Mouse (Mus musculus): ENCODE measurements around the gene Nup153. TPM values are rescaled to one million over a fixed set of nuclear protein-coding genes. Genes with fewer than 3 reads are reported as not detected.

Nup153 gene
- polyA plus RNA-seq (2015; fragmentation: Nextera tagmentation; extraction: Ambion mirVana): 20.5 and 21.8 TPM in 2 replicates

GRCm38 (mm10) chr13:46727837-46728268 lies at the start of gene Nup153:
Nup153 (minus strand) TSS chr13:46727940.
- no peaks in the 10 kb centered on the region for H3K27me3 ChIP-seq
- peak within 1 kb of the TSS; percentile 86 for H3K9ac ChIP-seq
- peak; percentile 92 for ATAC-seq (ENCODE audit: insufficient number of reproducible peaks, low FRiP score, low TSS enrichment, low read depth)
- peak within 1 kb of the TSS; percentile 96 for H3K27ac ChIP-seq (replicated peaks)
- no peaks in the 10 kb centered on the region for H3K36me3 ChIP-seq
- peak within 1 kb of the TSS; percentile 89 for H3K4me3 ChIP-seq (replicated peaks)
- WGBS: under 1% methylated on average over 49 of the region's 51 CpGs
- H3K9me3 ChIP-seq (replicated peaks): no peaks in the 10 kb centered on the region
- peaks cover 12% of the 10 kb centered on the region for H3K4me1 ChIP-seq
- peak within 1 kb of the TSS; percentile 59 for H3K4me2 ChIP-seq (replicated peaks)

- Histone ChIP-seq H3K4me3 (replicated peaks) (no peak overlapping the region), H3K4me1 (no peaks in the 10 kb centered on the region), H3K9me3 (replicated peaks) (no peaks in the 10 kb centered on the region), H3K4me2 (replicated peaks) (no peak overlapping the region), H3K27ac (replicated peaks) (no peak overlapping the region), H3K36me3 (peaks cover 37% of the 10 kb centered on the region), H3K9ac (no peak overlapping the region), H3K27me3 (no peaks in the 10 kb centered on the region)
- ATAC-seq (ENCODE audit: insufficient number of reproducible peaks, low FRiP score, low TSS enrichment, low read depth): no peak
- 71% methylated on average over 3 of the region's 3 CpGs for WGBS
These were observed 49.7 kb upstream of the Nup153 start for GRCm38 (mm10) chr13:46777461-46777860.

GRCm38 (mm10) chr13:46776636-46777305 lies 49.0 kb upstream of the Nup153 start:
- H3K27ac ChIP-seq (replicated peaks): no peak overlapping the region

GRCm38 (mm10) chr13:46774998-46775397 lies 47.3 kb upstream of the Nup153 start:
- WGBS: 91% methylated on average over 5 of the region's 5 CpGs
- Histone ChIP-seq H3K4me3 (replicated peaks) (no peak overlapping the region), H3K4me1 (no peaks in the 10 kb centered on the region), H3K36me3 (peaks cover 60% of the 10 kb centered on the region), H3K27ac (replicated peaks) (no peak overlapping the region), H3K4me2 (replicated peaks) (no peak overlapping the region), H3K9ac (no peak overlapping the region), H3K27me3 (no peaks in the 10 kb centered on the region), H3K9me3 (replicated peaks) (no peaks in the 10 kb centered on the region)
- ATAC-seq (ENCODE audit: insufficient number of reproducible peaks, low FRiP score, low TSS enrichment, low read depth): no peak

More at GRCm38 (mm10) chr13:46776636-46777305, 49.0 kb upstream of the Nup153 start:
- Histone ChIP-seq H3K4me2 (replicated peaks) (no peak overlapping the region), H3K4me3 (replicated peaks) (no peak overlapping the region), H3K9me3 (replicated peaks) (no peaks in the 10 kb centered on the region), H3K27me3 (no peaks in the 10 kb centered on the region), H3K9ac (no peak overlapping the region), H3K4me1 (no peaks in the 10 kb centered on the region), H3K36me3 (peaks cover 44% of the 10 kb centered on the region)
- ATAC-seq (ENCODE audit: insufficient number of reproducible peaks, low FRiP score, low TSS enrichment, low read depth): no peak
- 66% methylated on average over 14 of the region's 14 CpGs for WGBS

GRCm38 (mm10) chr13:46772581-46772980 lies 44.8 kb upstream of the Nup153 start:
- Histone ChIP-seq H3K9ac (no peak overlapping the region), H3K4me2 (replicated peaks) (no peak overlapping the region), H3K9me3 (replicated peaks) (no peaks in the 10 kb centered on the region), H3K4me1 (no peaks in the 10 kb centered on the region), H3K27me3 (no peaks in the 10 kb centered on the region), H3K4me3 (replicated peaks) (no peak overlapping the region), H3K27ac (replicated peaks) (no peak overlapping the region), H3K36me3 (peaks cover 73% of the 10 kb centered on the region)
- WGBS: 97% methylated on average over 13 of the region's 13 CpGs
- ATAC-seq (ENCODE audit: insufficient number of reproducible peaks, low FRiP score, low TSS enrichment, low read depth): no peak

GRCm38 (mm10) chr13:46765361-46765760 lies 37.6 kb upstream of the Nup153 start:
- Histone ChIP-seq H3K9me3 (replicated peaks) (no peaks in the 10 kb centered on the region), H3K9ac (no peak overlapping the region), H3K27me3 (no peaks in the 10 kb centered on the region), H3K4me1 (no peaks in the 10 kb centered on the region), H3K4me2 (replicated peaks) (no peak overlapping the region), H3K27ac (replicated peaks) (no peak overlapping the region), H3K36me3 (peaks cover 56% of the 10 kb centered on the region), H3K4me3 (replicated peaks) (no peak overlapping the region)
- no peak for ATAC-seq (ENCODE audit: insufficient number of reproducible peaks, low FRiP score, low TSS enrichment, low read depth)
- 88% methylated on average over 2 of the region's 2 CpGs for WGBS

- Histone ChIP-seq H3K9me3 (replicated peaks) (no peaks in the 10 kb centered on the region), H3K4me2 (replicated peaks) (no peak overlapping the region), H3K9ac (no peak overlapping the region), H3K36me3 (peaks cover 50% of the 10 kb centered on the region), H3K4me3 (replicated peaks) (no peak overlapping the region), H3K27ac (replicated peaks) (no peak overlapping the region), H3K27me3 (no peaks in the 10 kb centered on the region), H3K4me1 (no peaks in the 10 kb centered on the region)
- 84% methylated on average over 9 of the region's 9 CpGs for WGBS
- no peak for ATAC-seq (ENCODE audit: insufficient number of reproducible peaks, low FRiP score, low TSS enrichment, low read depth)
These were observed 35.5 kb upstream of the Nup153 start for GRCm38 (mm10) chr13:46763210-46763609.

- Histone ChIP-seq H3K27ac (replicated peaks) (peak overlapping the region; percentile 65; the same call in 1 of the 2 replicates), H3K36me3 (peaks cover 37% of the 10 kb centered on the region; the same call in 1 of the 2 replicates)
These were observed 33.2 kb upstream of the Nup153 start for GRCm38 (mm10) chr13:46760921-46761320.

GRCm38 (mm10) chr13:46759281-46759809 lies 31.6 kb upstream of the Nup153 start:
- Histone ChIP-seq H3K4me1 (no peaks in the 10 kb centered on the region), H3K36me3 (peaks cover 37% of the 10 kb centered on the region; the same call in 1 of the 2 replicates), H3K4me2 (replicated peaks) (no peak overlapping the region), H3K9me3 (replicated peaks) (no peaks in the 10 kb centered on the region), H3K27ac (replicated peaks) (no peak overlapping the region), H3K27me3 (no peaks in the 10 kb centered on the region), H3K4me3 (replicated peaks) (no peak overlapping the region), H3K9ac (no peak overlapping the region)
- 72% methylated on average over 8 of the region's 8 CpGs for WGBS
- no peak for ATAC-seq (ENCODE audit: insufficient number of reproducible peaks, low FRiP score, low TSS enrichment, low read depth)

More at GRCm38 (mm10) chr13:46760921-46761320, 33.2 kb upstream of the Nup153 start:
- Histone ChIP-seq H3K9ac (no peak overlapping the region), H3K27me3 (no peaks in the 10 kb centered on the region), H3K4me1 (no peaks in the 10 kb centered on the region), H3K9me3 (replicated peaks) (no peaks in the 10 kb centered on the region), H3K4me3 (replicated peaks) (no peak overlapping the region), H3K4me2 (replicated peaks) (no peak overlapping the region)
- 33% methylated on average over 6 of the region's 6 CpGs for WGBS
- 0 out of 2 replicates have a peak, but pooled peaks have one; percentile 51 for ATAC-seq (ENCODE audit: insufficient number of reproducible peaks, low FRiP score, low TSS enrichment, low read depth)

GRCm38 (mm10) chr13:46758627-46759026 lies 30.9 kb upstream of the Nup153 start:
- Histone ChIP-seq H3K36me3 (peaks cover 37% of the 10 kb centered on the region; the same call in 1 of the 2 replicates), H3K9me3 (replicated peaks) (no peaks in the 10 kb centered on the region), H3K4me1 (no peaks in the 10 kb centered on the region), H3K27ac (replicated peaks) (no peak overlapping the region), H3K27me3 (no peaks in the 10 kb centered on the region), H3K9ac (no peak overlapping the region), H3K4me3 (replicated peaks) (no peak overlapping the region), H3K4me2 (replicated peaks) (no peak overlapping the region)
- WGBS: 96% methylated on average over 13 of the region's 13 CpGs
- ATAC-seq (ENCODE audit: insufficient number of reproducible peaks, low FRiP score, low TSS enrichment, low read depth): no peak

GRCm38 (mm10) chr13:46757946-46758345 lies 30.2 kb upstream of the Nup153 start:
- WGBS: 93% methylated on average over 7 of the region's 7 CpGs
- H3K9me3 ChIP-seq (replicated peaks): no peaks in the 10 kb centered on the region
- no peak overlapping the region for H3K4me3 ChIP-seq (replicated peaks)
- no peak overlapping the region for H3K9ac ChIP-seq
- no peak overlapping the region for H3K4me2 ChIP-seq (replicated peaks)
- H3K27me3 ChIP-seq: no peaks in the 10 kb centered on the region
- H3K36me3 ChIP-seq: peaks cover 36% of the 10 kb centered on the region; the same call in 1 of the 2 replicates
- H3K27ac ChIP-seq (replicated peaks): no peak overlapping the region
- no peak for ATAC-seq (ENCODE audit: insufficient number of reproducible peaks, low FRiP score, low TSS enrichment, low read depth)
- no peaks in the 10 kb centered on the region for H3K4me1 ChIP-seq

All from embryonic facial prominence, embryonic 15.5 days (tissue).